Mouse (Mus musculus): ENCODE measurements around the gene Scamp3. TPM values are rescaled to one million over a fixed set of nuclear protein-coding genes. Genes with fewer than 3 reads are reported as not detected.

Gene Scamp3
- polyA plus RNA-seq, 1 experiment from 2014 or later: 74.8 TPM

DNA sequence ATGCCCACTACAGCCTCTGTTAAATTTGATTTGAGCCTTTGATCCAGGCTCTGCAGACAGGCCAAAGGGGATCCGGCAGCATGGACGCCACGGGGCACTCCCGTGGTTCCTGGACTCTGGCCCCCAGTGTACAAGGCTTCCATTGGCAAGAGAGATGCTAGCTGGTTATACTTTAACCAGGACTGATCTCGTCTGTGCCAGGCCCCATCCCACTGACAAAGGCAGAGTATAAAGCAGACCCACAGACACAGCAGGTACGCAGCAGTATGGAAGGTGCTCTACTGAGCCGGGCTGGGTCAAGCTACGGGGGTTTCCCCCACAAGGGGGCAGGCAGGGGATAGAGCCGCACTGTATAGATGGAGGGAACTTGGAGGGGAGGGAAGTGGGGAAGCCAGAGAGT, 40.9 kb upstream of the Scamp3 start:
- Histone ChIP-seq H3K27me3 (ENCODE audit: control insufficient read depth, insufficient read depth, low read length) (no peaks in the 10 kb centered on the region), H3K9ac (ENCODE audit: low read length) (no peak overlapping the region), H3K4me3 (ENCODE audit: control insufficient read depth in 1 of 2, insufficient read depth in 1 of 2, low read depth in 1 of 2, low read length in 2 of 2) (no peak overlapping the region), H3K9me3 (ENCODE audit: control insufficient read depth, low read length) (no peaks in the 10 kb centered on the region), H3K4me1 (ENCODE audit: control insufficient read depth in 2 of 2, insufficient read depth in 2 of 2, low read length in 2 of 2) (peaks cover 3 to 5% of the 10 kb centered on the region in 2 experiments; a peak in 1 of 4 replicates), H3K27ac (replicated peaks in 1 of 2; ENCODE audit: control insufficient read depth in 1 of 2, insufficient read depth in 1 of 2, low read depth in 2 of 2, low read length in 2 of 2) (no peak overlapping the region), H3K4me2 (ENCODE audit: low read length) (no peak overlapping the region), H3K36me3 (ENCODE audit: control insufficient read depth, insufficient read depth, low read length) (no peaks in the 10 kb centered on the region)
- 43% methylated on average over 9 of the region's 9 CpGs for WGBS
- ATAC-seq (ENCODE audit: insufficient number of reproducible peaks, insufficient read depth, low FRiP score, low read depth): no peak

DNA sequence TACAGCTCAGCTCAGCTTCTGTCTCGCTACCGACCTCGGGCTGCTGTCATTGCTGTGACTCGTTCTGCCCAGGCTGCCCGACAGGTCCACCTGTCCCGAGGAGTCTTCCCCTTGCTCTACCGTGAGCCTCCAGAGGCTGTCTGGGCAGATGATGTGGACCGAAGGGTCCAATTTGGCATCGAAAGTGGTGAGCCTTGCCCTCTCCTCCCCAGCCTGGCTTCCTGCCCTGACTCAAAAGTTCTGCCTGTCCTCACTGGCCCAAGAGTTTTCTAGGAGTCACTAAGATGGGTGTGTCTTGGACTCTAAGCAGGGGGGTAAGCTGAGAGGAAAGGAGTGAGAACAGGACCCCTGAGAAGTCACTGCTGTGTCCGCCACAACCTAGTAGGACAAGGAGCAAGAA, 32.5 kb upstream of the Scamp3 start:
- Histone ChIP-seq H3K4me1 (ENCODE audit: control insufficient read depth in 2 of 2, insufficient read depth in 2 of 2, low read length in 2 of 2) (peaks cover 5 to 6% of the 10 kb centered on the region in 2 experiments; a peak in 3 of 4 replicates), H3K9me3 (ENCODE audit: control insufficient read depth, low read length) (no peaks in the 10 kb centered on the region), H3K36me3 (ENCODE audit: control insufficient read depth, insufficient read depth, low read length) (no peaks in the 10 kb centered on the region), H3K27me3 (ENCODE audit: control insufficient read depth, insufficient read depth, low read length) (peaks cover 44% of the 10 kb centered on the region), H3K4me2 (ENCODE audit: low read length) (no peak overlapping the region), H3K9ac (ENCODE audit: low read length) (no peak overlapping the region), H3K4me3 (ENCODE audit: control insufficient read depth in 1 of 2, insufficient read depth in 1 of 2, low read depth in 1 of 2, low read length in 2 of 2) (no peak overlapping the region), H3K27ac (replicated peaks in 1 of 2; ENCODE audit: control insufficient read depth in 1 of 2, insufficient read depth in 1 of 2, low read depth in 2 of 2, low read length in 2 of 2) (no peak overlapping the region)
- ATAC-seq (ENCODE audit: insufficient number of reproducible peaks, insufficient read depth, low FRiP score, low read depth): no peak
- WGBS: 78% methylated on average over 10 of the region's 10 CpGs

DNA sequence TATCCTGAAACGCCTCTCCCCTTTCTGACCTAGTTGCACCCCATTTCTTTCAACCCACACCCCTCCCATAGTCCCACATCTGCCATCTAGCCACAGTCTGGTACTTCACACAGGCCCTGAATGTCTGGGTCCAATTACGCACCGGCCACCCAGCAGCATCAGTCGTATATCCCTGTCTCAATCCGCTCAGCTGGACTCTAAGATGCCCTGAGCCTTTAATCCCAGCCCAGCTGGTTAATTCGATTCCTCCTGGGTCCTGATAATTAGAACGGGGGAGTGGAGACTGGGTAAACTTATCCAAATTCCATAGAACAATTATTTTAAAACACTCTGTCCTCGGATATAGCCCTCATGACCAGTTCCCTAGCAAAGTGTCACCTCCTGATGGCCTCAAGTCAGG, 31.7 kb upstream of the Scamp3 start:
- WGBS: 56% methylated on average over 8 of the region's 8 CpGs

DNA sequence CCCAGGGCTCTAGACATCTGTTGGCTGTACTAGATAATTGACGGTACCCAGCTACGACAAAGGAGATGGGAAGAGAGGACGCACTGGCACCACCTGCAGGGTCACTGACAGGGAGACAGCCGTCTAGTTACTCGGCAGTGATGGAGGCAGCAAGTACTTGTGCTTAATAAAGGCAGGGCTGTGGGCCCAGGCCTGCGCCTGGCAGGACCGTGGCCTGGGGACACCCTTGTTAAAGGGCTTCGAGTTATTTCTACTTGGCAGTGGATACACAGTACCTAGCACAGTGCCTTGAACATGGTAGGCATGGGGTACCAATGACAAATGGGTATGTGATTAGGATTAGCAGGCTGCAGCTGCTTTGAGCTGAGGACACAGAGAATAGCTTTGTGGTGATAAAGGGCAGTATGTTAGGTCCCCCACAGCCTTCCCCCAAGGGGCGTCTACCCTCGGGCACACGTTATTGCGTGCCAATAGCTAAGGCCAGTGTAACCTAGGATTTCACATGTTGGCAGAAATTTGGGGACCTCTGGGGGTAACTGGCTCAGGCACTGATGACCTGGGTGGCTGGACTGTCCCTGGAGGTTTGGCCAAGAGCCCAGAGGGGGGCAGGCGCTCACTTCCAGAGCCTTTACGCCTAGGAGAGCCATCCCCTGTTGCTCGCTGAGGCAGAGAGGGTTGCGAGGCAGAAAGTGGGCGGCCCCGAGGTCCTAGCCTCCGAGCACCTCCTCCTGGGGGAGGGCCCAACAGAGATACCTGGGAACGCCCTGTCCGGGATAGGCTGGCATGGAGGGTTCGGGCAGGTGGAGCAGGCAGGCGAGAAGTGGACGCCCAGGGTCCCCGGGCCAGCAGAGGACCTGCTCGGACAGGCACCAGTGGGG, 29.9 kb upstream of the Scamp3 start:
- Histone ChIP-seq H3K9ac (ENCODE audit: low read length) (0 out of 2 replicates have a peak overlapping the region, but pooled peaks have one; percentile 7), H3K9me3 (ENCODE audit: control insufficient read depth, low read length) (no peaks in the 10 kb centered on the region), H3K4me1 (ENCODE audit: control insufficient read depth in 2 of 2, insufficient read depth in 2 of 2, low read length in 2 of 2) (peaks cover 5 to 6% of the 10 kb centered on the region in 2 experiments; a peak in 3 of 4 replicates), H3K27ac (replicated peaks in 1 of 2; ENCODE audit: control insufficient read depth in 1 of 2, insufficient read depth in 1 of 2, low read depth in 2 of 2, low read length in 2 of 2) (no peak overlapping the region), H3K27me3 (ENCODE audit: control insufficient read depth, insufficient read depth, low read length) (peaks cover 61% of the 10 kb centered on the region), H3K4me2 (ENCODE audit: low read length) (peak overlapping the region; percentile 56), H3K4me3 (ENCODE audit: control insufficient read depth in 1 of 2, insufficient read depth in 1 of 2, low read depth in 1 of 2, low read length in 2 of 2) (peak overlapping the region; percentile 10 to 14; a peak in 3 of 4 replicates), H3K36me3 (ENCODE audit: control insufficient read depth, insufficient read depth, low read length) (no peaks in the 10 kb centered on the region)
- ATAC-seq (ENCODE audit: insufficient number of reproducible peaks, insufficient read depth, low FRiP score, low read depth): no peak
- 15% methylated on average over 26 of the region's 26 CpGs for WGBS

More for the DNA sequence above, 31.7 kb upstream of the Scamp3 start:
- no peak overlapping the region for H3K4me2 ChIP-seq (ENCODE audit: low read length)
- ATAC-seq (ENCODE audit: insufficient number of reproducible peaks, insufficient read depth, low FRiP score, low read depth): no peak
- peaks cover 52% of the 10 kb centered on the region for H3K27me3 ChIP-seq (ENCODE audit: control insufficient read depth, insufficient read depth, low read length)
- no peak overlapping the region for H3K27ac ChIP-seq (replicated peaks in 1 of 2; ENCODE audit: control insufficient read depth in 1 of 2, insufficient read depth in 1 of 2, low read depth in 2 of 2, low read length in 2 of 2)
- H3K9ac ChIP-seq (ENCODE audit: low read length): no peak overlapping the region
- no peak overlapping the region for H3K4me3 ChIP-seq (ENCODE audit: control insufficient read depth in 1 of 2, insufficient read depth in 1 of 2, low read depth in 1 of 2, low read length in 2 of 2)
- no peaks in the 10 kb centered on the region for H3K36me3 ChIP-seq (ENCODE audit: control insufficient read depth, insufficient read depth, low read length)
- H3K9me3 ChIP-seq (ENCODE audit: control insufficient read depth, low read length): no peaks in the 10 kb centered on the region
- H3K4me1 ChIP-seq (ENCODE audit: control insufficient read depth in 2 of 2, insufficient read depth in 2 of 2, low read length in 2 of 2): peaks cover 5 to 6% of the 10 kb centered on the region in 2 experiments; a peak in 3 of 4 replicates

DNA sequence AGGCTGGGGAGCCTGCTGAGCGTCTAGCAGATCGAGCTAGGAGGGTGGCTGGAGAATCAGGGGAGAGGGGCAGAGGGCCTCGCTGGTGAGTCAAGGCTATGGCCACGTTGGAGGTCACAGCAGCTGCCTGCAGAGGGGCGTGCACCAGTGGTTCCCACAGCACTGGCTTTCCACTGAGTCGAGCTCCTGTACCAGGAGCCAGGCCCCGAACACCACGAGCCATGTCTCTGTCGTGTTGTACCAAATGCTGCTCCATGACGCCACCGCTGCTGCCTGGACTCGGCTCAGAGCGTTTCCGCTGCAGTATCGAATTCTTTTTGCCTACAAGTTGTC, 29.3 kb upstream of the Scamp3 start:
- Histone ChIP-seq H3K27ac (replicated peaks in 1 of 2; ENCODE audit: control insufficient read depth in 1 of 2, insufficient read depth in 1 of 2, low read depth in 2 of 2, low read length in 2 of 2) (no peak overlapping the region), H3K4me2 (ENCODE audit: low read length) (peak overlapping the region; percentile 56), H3K4me1 (ENCODE audit: control insufficient read depth in 2 of 2, insufficient read depth in 2 of 2, low read length in 2 of 2) (peaks cover 5 to 6% of the 10 kb centered on the region in 2 experiments; a peak in 3 of 4 replicates), H3K27me3 (ENCODE audit: control insufficient read depth, insufficient read depth, low read length) (peaks cover 67% of the 10 kb centered on the region), H3K4me3 (ENCODE audit: control insufficient read depth in 1 of 2, insufficient read depth in 1 of 2, low read depth in 1 of 2, low read length in 2 of 2) (peak overlapping the region; percentile 10 to 14; a peak in 3 of 4 replicates), H3K36me3 (ENCODE audit: control insufficient read depth, insufficient read depth, low read length) (no peaks in the 10 kb centered on the region), H3K9ac (ENCODE audit: low read length) (0 out of 2 replicates have a peak overlapping the region, but pooled peaks have one; percentile 7), H3K9me3 (ENCODE audit: control insufficient read depth, low read length) (no peaks in the 10 kb centered on the region)
- 9% methylated on average over 15 of the region's 15 CpGs for WGBS
- no peak for ATAC-seq (ENCODE audit: insufficient number of reproducible peaks, insufficient read depth, low FRiP score, low read depth)

DNA sequence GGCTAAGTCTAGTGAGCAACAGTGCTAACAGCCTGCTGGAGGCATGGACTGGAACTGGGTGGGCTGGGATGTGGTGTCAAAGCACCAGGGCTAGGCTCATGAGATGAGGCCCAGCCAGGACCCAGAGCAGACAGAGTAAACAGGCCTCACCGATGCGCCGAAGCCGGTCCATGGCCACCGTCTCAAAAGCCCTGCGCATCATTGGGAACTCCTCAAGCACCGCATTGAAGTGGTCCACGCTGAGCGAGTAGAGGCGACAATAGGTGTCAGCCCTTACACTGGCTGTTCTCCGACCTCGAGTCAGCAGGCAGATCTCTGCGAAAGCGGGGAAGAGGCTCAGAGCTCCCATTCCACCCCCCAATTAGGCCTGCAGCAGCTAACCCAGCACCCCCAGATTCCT, 28.7 kb upstream of the Scamp3 start:
- no peak overlapping the region for H3K4me2 ChIP-seq (ENCODE audit: low read length)
- no peaks in the 10 kb centered on the region for H3K36me3 ChIP-seq (ENCODE audit: control insufficient read depth, insufficient read depth, low read length)
- peaks cover 70% of the 10 kb centered on the region for H3K27me3 ChIP-seq (ENCODE audit: control insufficient read depth, insufficient read depth, low read length)
- no peak overlapping the region for H3K9ac ChIP-seq (ENCODE audit: low read length)
- H3K27ac ChIP-seq (replicated peaks in 1 of 2; ENCODE audit: control insufficient read depth in 1 of 2, insufficient read depth in 1 of 2, low read depth in 2 of 2, low read length in 2 of 2): no peak overlapping the region
- no peaks in the 10 kb centered on the region for H3K9me3 ChIP-seq (ENCODE audit: control insufficient read depth, low read length)
- ATAC-seq (ENCODE audit: insufficient number of reproducible peaks, insufficient read depth, low FRiP score, low read depth): no peak
- H3K4me3 ChIP-seq (ENCODE audit: control insufficient read depth in 1 of 2, insufficient read depth in 1 of 2, low read depth in 1 of 2, low read length in 2 of 2): no peak overlapping the region
- WGBS: 68% methylated on average over 14 of the region's 14 CpGs
- H3K4me1 ChIP-seq (ENCODE audit: control insufficient read depth in 2 of 2, insufficient read depth in 2 of 2, low read length in 2 of 2): peaks cover 5 to 6% of the 10 kb centered on the region in 2 experiments; a peak in 3 of 4 replicates

DNA sequence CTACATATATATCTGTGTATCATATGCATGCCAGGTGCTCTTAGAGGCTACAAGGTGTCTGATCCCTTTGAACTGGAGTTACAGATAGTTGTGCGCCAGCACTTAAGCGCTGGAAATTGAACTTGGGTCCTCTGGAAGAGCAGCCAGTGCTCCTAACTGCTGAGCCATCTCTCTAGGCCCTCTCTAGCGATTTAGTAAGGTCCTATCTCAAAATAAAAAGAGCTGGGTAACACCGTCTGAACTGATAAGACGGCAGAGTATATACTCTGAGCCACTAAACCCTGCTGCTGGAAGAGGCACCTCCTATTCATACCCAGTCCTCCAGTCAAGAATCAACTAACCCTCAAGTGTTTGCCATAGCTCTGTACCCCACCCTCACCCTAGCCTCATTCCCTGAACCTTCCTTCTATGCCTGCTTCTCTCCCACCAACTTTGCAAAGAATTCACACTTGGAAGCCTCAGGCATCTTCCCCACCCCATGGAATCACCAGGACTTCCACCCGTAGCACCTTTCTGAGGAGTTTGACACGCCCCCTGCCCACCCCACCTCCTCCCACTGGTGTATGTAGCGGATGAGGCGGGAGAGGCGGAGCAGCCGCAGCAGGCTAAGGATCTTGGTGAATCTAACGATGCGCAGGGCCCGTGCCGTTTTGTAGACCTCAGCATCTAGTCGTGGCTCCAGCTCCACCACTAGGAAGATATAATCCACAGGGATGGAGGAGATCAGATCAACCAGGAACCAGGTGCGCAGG, 25.0 kb upstream of the Scamp3 start:
- WGBS: 38% methylated on average over 17 of the region's 17 CpGs
- H3K9me3 ChIP-seq (ENCODE audit: control insufficient read depth, low read length): no peaks in the 10 kb centered on the region
- ATAC-seq (ENCODE audit: insufficient number of reproducible peaks, insufficient read depth, low FRiP score, low read depth): no peak
- no peak overlapping the region for H3K4me3 ChIP-seq (ENCODE audit: control insufficient read depth in 1 of 2, insufficient read depth in 1 of 2, low read depth in 1 of 2, low read length in 2 of 2)
- no peak overlapping the region for H3K4me2 ChIP-seq (ENCODE audit: low read length)
- no peak overlapping the region for H3K27ac ChIP-seq (replicated peaks in 1 of 2; ENCODE audit: control insufficient read depth in 1 of 2, insufficient read depth in 1 of 2, low read depth in 2 of 2, low read length in 2 of 2)
- H3K36me3 ChIP-seq (ENCODE audit: control insufficient read depth, insufficient read depth, low read length): no peaks in the 10 kb centered on the region
- H3K27me3 ChIP-seq (ENCODE audit: control insufficient read depth, insufficient read depth, low read length): peaks cover 49% of the 10 kb centered on the region
- H3K4me1 ChIP-seq (ENCODE audit: control insufficient read depth in 2 of 2, insufficient read depth in 2 of 2, low read length in 2 of 2): peaks cover 5 to 6% of the 10 kb centered on the region in 2 experiments; a peak in 3 of 4 replicates
- H3K9ac ChIP-seq (ENCODE audit: low read length): no peak overlapping the region
